ENCODE assay signal across 21 mouse cellular contexts in the genomic region with DNA sequence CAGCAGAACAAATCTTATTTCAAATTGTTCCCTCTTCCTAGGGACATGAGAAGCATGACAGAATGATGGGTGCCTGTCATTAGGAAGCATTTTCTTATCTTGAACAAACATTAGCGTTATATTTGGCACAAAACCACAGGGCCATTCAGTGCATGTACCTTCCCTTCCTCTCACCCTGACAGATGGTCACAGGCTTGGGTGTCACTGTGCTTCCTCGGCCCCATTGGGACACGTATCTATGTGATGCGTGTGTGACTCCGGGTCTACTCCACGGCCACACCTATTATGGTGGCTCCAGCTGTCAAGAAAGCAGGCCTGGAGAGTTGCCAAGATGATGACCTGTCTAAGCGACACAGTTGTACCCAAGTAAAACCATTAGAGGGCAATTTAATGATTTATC.
DNase-seq lines count a peak whose midpoint lies in the region; ATAC-seq lines count a peak whose summit lies in the region.
"Had no signal": no experiment of that assay in that cellular context is flagged by ENCODE, and none has a peak within 500 bp of the region (broad histone marks: within the 10 kb centered on the region; RNA-seq: fewer than 3 reads in every experiment).

No protein-coding gene starts in this region.

- H3K4me3 ChIP-seq in midbrain, embryonic 14.5 days (replicated peaks; ENCODE audit: low read depth, low read length): no peak overlapping the region
- H3K4me3 ChIP-seq in midbrain, embryonic 13.5 days (replicated peaks): no peak overlapping the region
- H3K4me3 ChIP-seq in liver, embryonic 16.5 days (ENCODE audit: low read depth, low read length): no peak overlapping the region
- H3K4me3 ChIP-seq in hindbrain, embryonic 11.5 days (ENCODE audit: low read depth, low read length): no peak overlapping the region
- H3K4me3 ChIP-seq: forebrain, embryonic 12.5 days; limb, embryonic 10.5 days; lung, embryonic 15.5 days; stomach, embryonic 15.5 days had no signal

- no peaks in the 10 kb centered on the region for H3K27me3 ChIP-seq in midbrain, embryonic 14.5 days (ENCODE audit: control insufficient read depth, insufficient read depth, low read length)
- no peaks in the 10 kb centered on the region for H3K27me3 ChIP-seq in midbrain, embryonic 13.5 days
- no peaks in the 10 kb centered on the region for H3K27me3 ChIP-seq in liver, embryonic 16.5 days (ENCODE audit: control insufficient read depth, insufficient read depth, low read depth, low read length)
- H3K27me3 ChIP-seq in hindbrain, embryonic 11.5 days (ENCODE audit: control insufficient read depth, insufficient read depth, low read length): no peaks in the 10 kb centered on the region
- H3K27me3 ChIP-seq: CH12.LX; forebrain, embryonic 12.5 days; lung, embryonic 15.5 days; stomach, embryonic 15.5 days had no signal

- no peaks in the 10 kb centered on the region for H3K36me3 ChIP-seq in midbrain, embryonic 14.5 days (ENCODE audit: control insufficient read depth, insufficient read depth, low read length)
- H3K36me3 ChIP-seq in midbrain, embryonic 13.5 days: no peaks in the 10 kb centered on the region
- H3K36me3 ChIP-seq in liver, embryonic 16.5 days (ENCODE audit: control insufficient read depth, insufficient read depth): no peaks in the 10 kb centered on the region
- H3K36me3 ChIP-seq in hindbrain, embryonic 11.5 days (ENCODE audit: control insufficient read depth, insufficient read depth, low read length): no peaks in the 10 kb centered on the region
- H3K36me3 ChIP-seq: forebrain, embryonic 12.5 days; limb, embryonic 10.5 days; lung, embryonic 15.5 days; stomach, embryonic 15.5 days had no signal

- H3K4me1 ChIP-seq in midbrain, embryonic 14.5 days (ENCODE audit: control insufficient read depth, insufficient read depth, low read length): peaks cover 8% of the 10 kb centered on the region; the same call in 1 of the 2 replicates
- H3K4me1 ChIP-seq in midbrain, embryonic 13.5 days (replicated peaks): peaks cover 12% of the 10 kb centered on the region
- no peaks in the 10 kb centered on the region for H3K4me1 ChIP-seq in liver, embryonic 16.5 days (ENCODE audit: control insufficient read depth, low read depth, low read length)
- no peaks in the 10 kb centered on the region for H3K4me1 ChIP-seq in hindbrain, embryonic 11.5 days (replicated peaks; ENCODE audit: control insufficient read depth, insufficient read depth, low read length)
- H3K4me1 ChIP-seq: lung, embryonic 15.5 days; stomach, embryonic 15.5 days had no signal

- ATAC-seq in midbrain, embryonic 14.5 days (ENCODE audit: low FRiP score, low TSS enrichment): no peak
- ATAC-seq in midbrain, embryonic 13.5 days: no peak
- ATAC-seq in liver, embryonic 16.5 days (ENCODE audit: low read depth): peak; percentile 50
- peak; percentile 55; the same call in 1 of the 2 replicates for ATAC-seq in megakaryocyte progenitor cell, adult 5-6 weeks (replicated peaks; ENCODE audit: poor library complexity)
- ATAC-seq in hindbrain, embryonic 11.5 days (ENCODE audit: low FRiP score): no peak
- ATAC-seq: hindbrain, postnatal 0 days had no signal

- 64% methylated on average over 7 of the region's 7 CpGs for WGBS in midbrain, embryonic 14.5 days
- WGBS in midbrain, embryonic 13.5 days: 70% methylated on average over 7 of the region's 7 CpGs
- WGBS in liver, embryonic 16.5 days (ENCODE audit: insufficient replicate concordance): 16% methylated on average over 7 of the region's 7 CpGs
- WGBS in hindbrain, embryonic 11.5 days: 68% methylated on average over 7 of the region's 7 CpGs

- no peak overlapping the region; the same call in 1 of the 2 replicates for H3K27ac ChIP-seq in midbrain, embryonic 14.5 days (replicated peaks; ENCODE audit: low read depth, low read length)
- H3K27ac ChIP-seq in midbrain, embryonic 13.5 days: no peak overlapping the region; the same call in 1 of the 2 replicates
- no peak overlapping the region for H3K27ac ChIP-seq in liver, embryonic 16.5 days (ENCODE audit: low read length)
- no peak overlapping the region for H3K27ac ChIP-seq in hindbrain, embryonic 11.5 days (ENCODE audit: low read depth, low read length)
- H3K27ac ChIP-seq: forebrain, embryonic 12.5 days; hindbrain, postnatal 0 days; limb, embryonic 10.5 days; lung, embryonic 15.5 days; stomach, embryonic 15.5 days had no signal

- no peak overlapping the region for H3K4me2 ChIP-seq in midbrain, embryonic 14.5 days (ENCODE audit: low read length)
- no peak overlapping the region for H3K4me2 ChIP-seq in midbrain, embryonic 13.5 days (replicated peaks)
- H3K4me2 ChIP-seq in liver, embryonic 16.5 days (ENCODE audit: low read depth, low read length): no peak overlapping the region
- no peak overlapping the region for H3K4me2 ChIP-seq in hindbrain, embryonic 11.5 days (replicated peaks; ENCODE audit: low read depth, low read length)
- H3K4me2 ChIP-seq: forebrain, embryonic 12.5 days; lung, embryonic 15.5 days; stomach, embryonic 15.5 days had no signal

- H3K9me3 ChIP-seq in midbrain, embryonic 14.5 days (ENCODE audit: control insufficient read depth, low read length): no peaks in the 10 kb centered on the region
- no peaks in the 10 kb centered on the region for H3K9me3 ChIP-seq in midbrain, embryonic 13.5 days
- H3K9me3 ChIP-seq in liver, embryonic 16.5 days (replicated peaks; ENCODE audit: control insufficient read depth, low read length): no peaks in the 10 kb centered on the region
- H3K9me3 ChIP-seq in hindbrain, embryonic 11.5 days (ENCODE audit: control insufficient read depth, low read length): no peaks in the 10 kb centered on the region
- H3K9me3 ChIP-seq: forebrain, embryonic 12.5 days; limb, embryonic 10.5 days; lung, embryonic 15.5 days; stomach, embryonic 15.5 days had no signal

- peak; percentile 39 to 45 for DNase-seq in cerebellum, postnatal 10 days
- DNase-seq in cerebellum, adult 9-11 months: no peak
- DNase-seq in midbrain, embryonic 14.5 days: peak; percentile 23
- no peak for DNase-seq in hindbrain, embryonic 11.5 days (ENCODE audit: low spot score)
- no peak for DNase-seq in spleen, adult 12 weeks (ENCODE audit: low spot score)
- DNase-seq: adrenal gland, postnatal 25 days; heart, adult 11 months; kidney, adult 9 months; layer of hippocampus, postnatal 36 days; right cerebral cortex, adult 18-20 months; spleen, adult 18-20 months; thymus, postnatal 25 days had no signal

- H3K9ac ChIP-seq in midbrain, embryonic 14.5 days (replicated peaks; ENCODE audit: low read length): no peak overlapping the region
- H3K9ac ChIP-seq in midbrain, embryonic 13.5 days (replicated peaks): no peak overlapping the region
- no peak overlapping the region for H3K9ac ChIP-seq in liver, embryonic 16.5 days (ENCODE audit: low read depth, low read length)
- H3K9ac ChIP-seq in hindbrain, embryonic 11.5 days (ENCODE audit: low read depth, low read length): no peak overlapping the region
- H3K9ac ChIP-seq: forebrain, embryonic 12.5 days; lung, embryonic 15.5 days; stomach, embryonic 15.5 days had no signal

Comparison
In these comparisons a context has a peak if more than half of its experiments do, and no peak if none do; other contexts are left out.
1. DNase-seq: peak in cerebellum, postnatal 10 days (2 of 2) and midbrain, embryonic 14.5 days (single experiment); none in cerebellum, adult 9-11 months (single experiment), hindbrain, embryonic 11.5 days (single experiment) and spleen, adult 12 weeks (single experiment).
2. ATAC-seq: peak in liver, embryonic 16.5 days (single experiment) and megakaryocyte progenitor cell, adult 5-6 weeks (single experiment); none in midbrain, embryonic 14.5 days (single experiment), midbrain, embryonic 13.5 days (single experiment) and hindbrain, embryonic 11.5 days (single experiment).